In genomic region chr1:153660982-153661688, GRCm38 (mm10) we compare ENCODE assay signal across 10 mouse cellular contexts. TPM values are rescaled to one million over a fixed set of nuclear protein-coding genes. Genes with fewer than 3 reads are reported as not detected.
A peak's percentile ranks its signal among the peaks of the same experiment; 100 is the strongest.
DNase-seq lines count a peak whose midpoint lies in the region; ATAC-seq and TF ChIP-seq lines count a peak whose summit lies in the region.
"Had no signal": no experiment of that assay in that cellular context is flagged by ENCODE, and none has a peak within 500 bp of the region (broad histone marks: within the 10 kb centered on the region; RNA-seq: fewer than 3 reads in every experiment).

No protein-coding gene starts in this region.

- WGBS in lung, embryonic 14.5 days = 32% methylated on average over 15 of the region's 15 CpGs
- WGBS in forebrain, embryonic 16.5 days = 6% methylated on average over 15 of the region's 15 CpGs
- WGBS in liver, embryonic 16.5 days (ENCODE audit: insufficient replicate concordance) = 34% methylated on average over 15 of the region's 15 CpGs
- 35% methylated on average over 15 of the region's 15 CpGs for WGBS in stomach, embryonic 16.5 days

- H3K4me1 ChIP-seq in lung, embryonic 14.5 days (ENCODE audit: insufficient read depth) = peaks cover 5% of the 10 kb centered on the region; the same call in 1 of the 2 replicates
- H3K4me1 ChIP-seq in forebrain, embryonic 16.5 days (replicated peaks; ENCODE audit: control insufficient read depth, insufficient read depth, low read length) = peaks cover 51% of the 10 kb centered on the region
- H3K4me1 ChIP-seq in liver, embryonic 16.5 days (ENCODE audit: control insufficient read depth, low read depth, low read length) = no peaks in the 10 kb centered on the region
- H3K4me1 ChIP-seq in stomach, embryonic 16.5 days (ENCODE audit: control insufficient read depth, insufficient read depth, low read length) = 0 out of 2 replicates have a peak, but pooled peaks cover 7% of the 10 kb centered on the region

- 0 out of 2 replicates have a peak overlapping the region, but pooled peaks have one; percentile 20 for H3K4me2 ChIP-seq in lung, embryonic 14.5 days
- H3K4me2 ChIP-seq in forebrain, embryonic 16.5 days (ENCODE audit: low read length) = peak overlapping the region; percentile 40
- no peak overlapping the region; the same call in 1 of the 2 replicates for H3K4me2 ChIP-seq in liver, embryonic 16.5 days (ENCODE audit: low read depth, low read length)
- H3K4me2 ChIP-seq in stomach, embryonic 16.5 days (ENCODE audit: low read depth, low read length) = no peak overlapping the region

- H3K27me3 ChIP-seq in lung, embryonic 14.5 days (ENCODE audit: insufficient read depth, low read length) = peaks cover 6% of the 10 kb centered on the region; the same call in 1 of the 2 replicates
- H3K27me3 ChIP-seq in forebrain, embryonic 16.5 days (replicated peaks; ENCODE audit: control insufficient read depth, insufficient read depth, low read length) = no peaks in the 10 kb centered on the region
- H3K27me3 ChIP-seq in liver, embryonic 16.5 days (ENCODE audit: control insufficient read depth, insufficient read depth, low read depth, low read length) = no peaks in the 10 kb centered on the region; the same call in 1 of the 2 replicates
- peaks cover 12% of the 10 kb centered on the region; the same call in 1 of the 2 replicates for H3K27me3 ChIP-seq in stomach, embryonic 16.5 days (ENCODE audit: control insufficient read depth, insufficient read depth, low read length)

- H3K9me3 ChIP-seq in lung, embryonic 14.5 days (ENCODE audit: low read depth, low read length) = no peaks in the 10 kb centered on the region
- no peaks in the 10 kb centered on the region for H3K9me3 ChIP-seq in forebrain, embryonic 16.5 days (ENCODE audit: control insufficient read depth, low read length)
- H3K9me3 ChIP-seq in liver, embryonic 16.5 days (replicated peaks; ENCODE audit: control insufficient read depth, low read length) = no peaks in the 10 kb centered on the region
- no peaks in the 10 kb centered on the region for H3K9me3 ChIP-seq in stomach, embryonic 16.5 days (replicated peaks; ENCODE audit: control insufficient read depth, low read length)

- H3K9ac ChIP-seq in lung, embryonic 14.5 days = no peak overlapping the region
- H3K9ac ChIP-seq in forebrain, embryonic 16.5 days (replicated peaks; ENCODE audit: low read depth, low read length) = peak overlapping the region; percentile 53
- no peak overlapping the region for H3K9ac ChIP-seq in liver, embryonic 16.5 days (ENCODE audit: low read depth, low read length)
- H3K9ac ChIP-seq in stomach, embryonic 16.5 days (ENCODE audit: low read length) = no peak overlapping the region

- H3K27ac ChIP-seq in lung, embryonic 14.5 days (ENCODE audit: low read depth) = no peak overlapping the region
- peak overlapping the region; percentile 55 for H3K27ac ChIP-seq in forebrain, embryonic 16.5 days (ENCODE audit: low read length)
- H3K27ac ChIP-seq in liver, embryonic 16.5 days (ENCODE audit: low read length) = no peak overlapping the region
- no peak overlapping the region for H3K27ac ChIP-seq in stomach, embryonic 16.5 days (ENCODE audit: low read length)
- H3K27ac ChIP-seq: heart, adult 2 months had no signal

- DNase-seq in lung, embryonic 14.5 days = peak; percentile 41
- DNase-seq in lung, postnatal 14 days = no peak
- no peak for DNase-seq in adrenal gland, postnatal 36 days
- DNase-seq in gastrocnemius, postnatal 25 days = no peak

- no peak for TF ChIP-seq CTCF in lung, embryonic 14.5 days (IDR thresholded peaks at IDR 0.05; ENCODE audit: low read depth)

- no peaks in the 10 kb centered on the region for H3K36me3 ChIP-seq in lung, embryonic 14.5 days (ENCODE audit: insufficient read depth)
- H3K36me3 ChIP-seq in forebrain, embryonic 16.5 days (ENCODE audit: control insufficient read depth, insufficient read depth) = no peaks in the 10 kb centered on the region
- no peaks in the 10 kb centered on the region for H3K36me3 ChIP-seq in liver, embryonic 16.5 days (ENCODE audit: control insufficient read depth, insufficient read depth)
- H3K36me3 ChIP-seq in stomach, embryonic 16.5 days (ENCODE audit: control insufficient read depth, insufficient read depth, low read length) = no peaks in the 10 kb centered on the region

- no peak overlapping the region for H3K4me3 ChIP-seq in lung, embryonic 14.5 days (ENCODE audit: low read depth, low read length)
- H3K4me3 ChIP-seq in forebrain, embryonic 16.5 days (replicated peaks; ENCODE audit: low read length) = 0 out of 2 replicates have a peak overlapping the region, but pooled peaks have one; percentile 12
- no peak overlapping the region for H3K4me3 ChIP-seq in liver, embryonic 16.5 days (ENCODE audit: low read depth, low read length)
- H3K4me3 ChIP-seq in stomach, embryonic 16.5 days (replicated peaks; ENCODE audit: low read length) = no peak overlapping the region
- H3K4me3 ChIP-seq: heart, adult 2 months had no signal

- peak; percentile 55; the same call in 1 of the 2 replicates for ATAC-seq in lung, embryonic 14.5 days (ENCODE audit: insufficient read depth)
- peak; percentile 19 for ATAC-seq in forebrain, embryonic 16.5 days
- peak; percentile 63 for ATAC-seq in liver, embryonic 16.5 days (ENCODE audit: low read depth)
- 0 out of 2 replicates have a peak, but pooled peaks have one; percentile 14 for ATAC-seq in stomach, embryonic 16.5 days (ENCODE audit: insufficient read depth, low FRiP score)

RNA-seq across cellular contexts. Expression of gene Rgs8, which starts 8.3 kb away (rescaled TPM):
- 0.14 and 0.20 TPM in 2 replicates for polyA plus RNA-seq in lung, embryonic 14.5 days (2014; fragmentation: Nextera tagmentation; extraction: Ambion mirVana)
- 16.1 and 22.4 TPM in 2 replicates for polyA plus RNA-seq in forebrain, embryonic 16.5 days (2015; fragmentation: Nextera tagmentation; extraction: Ambion mirVana)
- not detected in 2 replicates for polyA plus RNA-seq in liver, embryonic 16.5 days (2015; fragmentation: Nextera tagmentation; extraction: Ambion mirVana)
- polyA plus RNA-seq in stomach, embryonic 16.5 days (2015; fragmentation: Nextera tagmentation; extraction: Ambion mirVana) = 0.32 and 0.50 TPM in 2 replicates
- total RNA-seq in adrenal gland, postnatal 36 days (2021) = under 1 TPM in 1 of 2 experiments, not detected in 1; 0.07 TPM
- total RNA-seq in gastrocnemius, postnatal 25 days (2021) = under 1 TPM in 1 of 2 experiments, not detected in 1; 0.32 TPM
- total RNA-seq: heart, adult 2 months; MEL had no signal
- polyA plus RNA-seq: urinary bladder, adult 2 months had no signal

Comparison
In these comparisons a context has a peak if more than half of its experiments do, and no peak if none do; other contexts are left out.
1. H3K4me2 ChIP-seq: peak in lung, embryonic 14.5 days (single experiment) and forebrain, embryonic 16.5 days (single experiment); none in liver, embryonic 16.5 days (single experiment) and stomach, embryonic 16.5 days (single experiment).
2. RNA of gene Rgs8, which starts 8.3 kb away (polyA plus RNA-seq): 16.1 to 22.4 TPM in forebrain, embryonic 16.5 days; 0.32 to 0.50 TPM in stomach, embryonic 16.5 days, 0.14 to 0.20 TPM in lung, embryonic 14.5 days and not detected in liver, embryonic 16.5 days; every median in the first group is over 10 times any median in the second.
3. Peak in every context shown above with its lines, with median percentiles within 50 percentile points of each other: ATAC-seq.